Mouse (Mus musculus) heart, postnatal 36 days (tissue): ENCODE data around the gene Caml. TPM values are rescaled to one million over a fixed set of nuclear protein-coding genes. Genes with fewer than 3 reads are reported as not detected.
"Not testable (repeated sequence)": the region's sequence is repeated elsewhere in the genome, so short reads cannot be mapped to it uniquely, and the experiment has no call there.

ENCODE experiments used
- DNase-seq, 2 experiments: peaks; one replicate each; pipeline ENCODE4 v3.0.0; 2021 to 2022
- intact Hi-C: fragments of 180-260 bp; cut with DNase I; formaldehyde crosslinking; loops from one replicate; pipeline ENCODE4 v1.15.1; 2025
- total RNA-seq, 2 experiments: library from RNA; stranded (reverse); gene quantifications; 2 replicates each; pipeline ENCODE4 v1.2.3; 2021

The Caml gene
- 10 to 100 TPM; 12.5 TPM for total RNA-seq

DNA sequence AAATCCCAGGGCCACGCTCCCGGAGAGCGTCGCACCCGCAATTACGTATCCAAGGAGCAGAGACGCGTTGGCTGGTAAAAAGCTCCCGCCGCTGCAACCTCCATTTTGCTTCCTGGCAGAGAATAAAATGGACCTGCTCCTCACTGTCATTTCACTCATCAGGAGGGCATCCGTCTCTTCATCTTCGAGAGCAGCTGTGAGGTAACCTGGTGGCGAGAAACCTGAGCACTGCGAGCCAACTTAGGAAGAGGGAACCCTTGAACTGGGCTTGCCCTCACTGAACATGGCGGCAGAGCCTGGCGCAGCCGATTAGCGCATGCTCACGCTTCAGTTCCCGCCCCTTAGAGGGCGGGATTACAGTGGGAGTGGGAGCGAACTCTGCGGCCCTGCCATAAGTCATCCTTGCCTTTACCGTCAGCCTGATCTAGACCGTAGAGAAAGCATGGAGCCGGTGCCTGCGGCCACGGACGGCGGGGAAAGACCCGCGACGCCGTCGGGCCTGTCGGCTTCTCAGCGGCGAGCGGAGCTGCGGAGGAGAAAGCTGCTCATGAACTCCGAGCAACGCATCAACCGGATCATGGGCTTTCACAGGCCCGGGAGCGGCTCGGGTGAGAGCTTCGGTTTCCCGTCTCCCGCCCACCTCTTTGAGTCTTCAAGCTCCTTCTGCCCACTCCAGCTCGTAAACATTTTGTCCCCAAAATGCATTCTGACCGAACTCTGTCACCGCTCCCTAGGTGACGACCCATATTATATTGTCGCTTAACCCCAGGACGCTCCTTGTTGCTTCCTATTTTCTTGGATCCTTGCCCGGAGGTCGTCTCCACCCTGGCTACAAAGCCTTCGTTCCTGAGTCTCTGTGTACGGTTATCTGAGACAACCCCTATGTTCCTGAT, at the start of gene Caml:
Caml (plus strand) TSS at position 357 of the 893 bp plus-strand sequence.
- intact Hi-C loops: no loop called here
- DNase-seq: peak; percentile 89 to 92

DNA sequence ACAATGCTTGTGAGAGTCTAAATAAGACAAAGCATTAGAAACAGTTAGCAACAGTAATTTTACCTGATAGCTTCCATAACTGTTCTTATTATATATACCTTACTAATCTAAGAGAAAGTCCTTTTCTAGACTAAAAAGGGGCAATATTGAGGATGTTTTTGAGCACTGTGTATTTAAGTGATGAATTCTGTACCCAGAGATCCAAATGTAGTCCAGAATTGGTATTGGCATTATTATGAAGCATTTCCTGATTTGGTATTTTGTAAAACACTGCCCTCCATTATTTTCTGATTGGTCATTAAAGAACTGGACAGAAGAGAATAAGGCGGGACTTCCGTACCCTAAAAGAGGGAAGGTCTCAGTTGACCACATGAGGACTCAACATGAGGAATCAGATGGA, 49.4 kb upstream of the Caml start, which contains the start of gene Tmed9:
Tmed9 (plus strand) TSS at position 301 of the 400 bp plus-strand sequence.
- intact Hi-C loops: no loop called here

DNA sequence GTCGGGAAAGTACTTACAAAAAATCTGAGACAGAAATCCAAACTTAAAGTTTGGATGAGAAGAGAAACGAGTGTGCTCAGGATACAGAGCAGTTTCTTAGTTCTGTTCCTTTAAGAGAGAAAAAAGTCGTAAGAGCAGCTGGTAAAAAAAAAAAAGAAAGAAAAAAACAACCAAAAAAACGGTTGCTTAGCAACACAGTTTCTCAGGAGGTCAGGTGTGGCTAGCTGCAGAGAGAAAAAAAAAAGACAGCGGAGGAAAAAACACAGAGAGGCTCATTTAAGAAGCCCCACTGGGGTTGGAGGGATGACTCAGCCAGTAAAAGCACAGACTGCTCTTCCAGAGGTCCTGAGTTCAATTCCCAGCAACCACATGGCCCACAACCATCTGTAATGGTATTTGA, 48.5 kb upstream of the Caml start:
- DNase-seq: no peak
- intact Hi-C loops: loop anchor here (2.0 kb wide), 1 partner anchor 14 kb away; no protein-coding TSS in a partner anchor

More for the DNA sequence above, 49.4 kb upstream of the Caml start, which contains the start of gene Tmed9:
- DNase-seq: no peak

DNA sequence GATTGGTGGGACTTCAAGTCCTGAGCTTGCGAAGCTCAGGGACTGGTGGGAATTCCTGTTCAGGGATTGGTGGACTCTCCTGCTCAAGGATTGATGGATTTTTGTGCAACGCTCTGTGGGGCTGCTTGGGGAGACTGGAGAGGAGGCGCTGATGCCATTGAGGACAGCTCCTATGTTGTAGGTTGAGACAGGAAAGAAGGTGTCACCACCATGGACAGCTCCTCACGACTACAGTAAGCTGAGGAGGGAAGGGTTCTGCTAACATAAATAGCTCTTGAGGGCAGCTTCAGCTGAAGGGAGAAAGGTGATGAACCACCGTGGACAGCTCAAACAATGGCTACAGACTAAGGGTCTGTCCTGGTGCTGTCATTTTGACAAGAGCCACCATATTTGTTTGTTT, 46.9 kb upstream of the Caml start:
- no peak for DNase-seq
- intact Hi-C loops: loop anchor here (2.0 kb wide), 1 partner anchor 13 kb away; no protein-coding TSS in a partner anchor

DNA sequence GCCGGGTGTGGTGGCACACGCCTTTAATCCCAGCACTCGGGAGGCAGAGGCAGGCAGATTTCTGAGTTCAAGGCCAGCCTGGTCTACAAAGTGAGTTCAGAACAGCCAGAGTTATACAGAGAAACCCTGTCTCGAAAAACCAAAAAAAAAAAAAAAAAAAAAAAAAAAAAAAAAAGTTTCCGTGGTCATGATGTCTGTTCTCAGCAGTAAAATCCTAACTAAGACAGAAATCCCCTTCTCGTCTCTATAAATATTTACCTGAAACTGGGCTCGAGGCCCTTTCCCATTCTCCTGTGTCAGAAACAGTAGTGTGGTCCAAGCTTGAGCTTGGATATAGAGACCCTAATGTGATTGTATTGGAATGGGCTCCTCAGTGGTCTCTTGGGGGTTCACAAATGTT, 45.9 kb upstream of the Caml start:
- intact Hi-C loops, DNase-seq: not testable (repeated sequence)

DNA sequence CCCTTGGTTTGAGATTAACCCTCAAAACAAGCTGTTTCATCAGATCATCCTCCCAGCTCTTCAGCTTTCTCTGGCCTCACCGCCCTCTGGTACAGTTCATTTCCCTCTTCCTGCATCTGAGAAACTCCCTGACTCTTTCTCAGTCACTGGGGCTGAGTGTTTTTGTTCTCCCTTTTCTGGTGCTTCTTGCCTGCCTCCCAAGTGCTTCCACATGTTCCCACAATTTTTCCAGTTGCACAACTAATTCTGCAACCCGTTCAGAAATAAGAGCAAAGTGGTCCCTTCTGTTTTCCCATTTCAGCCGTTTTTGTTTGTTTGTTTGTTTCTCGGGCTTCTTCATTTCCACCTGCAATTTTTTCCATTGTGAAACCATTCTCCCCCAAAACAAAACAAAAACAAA, 44.7 kb upstream of the Caml start:
- DNase-seq: no peak
- intact Hi-C loops: no loop called here

DNA sequence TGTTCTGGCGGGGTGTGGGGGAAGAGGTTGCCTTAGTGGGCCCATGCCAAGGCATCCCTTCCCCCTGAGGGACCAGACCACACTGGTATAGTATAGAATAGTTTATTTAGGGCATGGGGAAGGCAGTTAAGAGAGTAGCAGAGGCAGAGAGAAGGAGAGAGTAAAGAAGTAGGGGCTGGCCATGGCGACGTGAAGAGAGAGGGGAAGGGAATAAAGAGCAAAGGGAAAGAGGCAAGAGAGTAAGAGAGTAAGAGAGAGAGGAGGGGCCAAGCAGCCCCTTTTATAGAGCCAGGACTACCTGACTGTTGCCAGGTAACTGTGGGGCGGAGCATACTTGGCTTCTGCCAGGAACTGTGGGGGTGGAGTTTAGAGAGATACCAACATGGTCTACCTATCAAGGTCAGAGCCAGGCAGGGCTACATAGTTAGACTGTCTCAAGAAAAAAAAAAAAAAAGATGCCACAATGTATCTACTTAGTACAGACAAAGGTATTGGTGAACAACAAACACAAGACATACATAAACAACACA, 30.8 kb upstream of the Caml start:
- intact Hi-C loops: loop anchor here (2.0 kb wide), 1 partner anchor 55 kb away; the partner anchor contains the start of gene Ddx41
- DNase-seq: no peak

DNA sequence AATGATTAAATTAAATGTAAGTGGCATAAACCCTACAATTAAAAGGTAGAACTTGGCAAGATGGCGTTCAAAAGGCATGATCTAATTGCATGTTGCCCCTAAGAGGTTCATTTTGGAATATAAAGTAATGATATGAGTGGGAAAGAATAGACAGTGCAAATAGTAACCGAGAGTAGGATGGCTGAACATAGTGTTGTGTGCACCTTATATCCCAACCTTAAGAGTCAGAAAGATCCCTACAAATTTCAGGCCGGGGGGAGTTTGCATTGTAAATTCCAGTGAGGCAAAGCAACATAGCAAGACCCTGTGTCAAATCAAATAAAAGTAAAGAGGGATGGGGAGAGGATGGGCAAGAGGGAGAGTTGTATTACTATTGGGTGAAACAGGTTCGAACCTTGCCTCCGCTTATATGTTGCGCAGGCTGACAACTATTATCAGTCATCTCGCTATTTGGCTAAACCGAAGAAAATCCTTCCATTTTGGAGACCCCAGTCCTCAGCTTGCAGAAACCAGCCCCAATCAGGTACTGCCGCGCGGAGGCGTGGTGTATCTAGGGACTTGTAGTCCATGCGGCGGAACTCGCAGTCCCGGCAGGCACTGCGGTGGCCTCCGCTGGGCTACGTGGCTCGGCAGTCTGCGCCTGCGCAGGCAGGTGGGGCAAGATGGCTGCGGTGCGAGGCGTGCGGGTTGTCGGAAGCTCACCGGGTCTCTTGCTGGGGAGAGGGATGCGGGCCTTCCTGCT, 30.1 kb upstream of the Caml start:
- DNase-seq: peak; percentile 94 to 95
- intact Hi-C loops: loop anchor here (2.0 kb wide), 1 partner anchor 56 kb away; the partner anchor contains the start of gene Ddx41

DNA sequence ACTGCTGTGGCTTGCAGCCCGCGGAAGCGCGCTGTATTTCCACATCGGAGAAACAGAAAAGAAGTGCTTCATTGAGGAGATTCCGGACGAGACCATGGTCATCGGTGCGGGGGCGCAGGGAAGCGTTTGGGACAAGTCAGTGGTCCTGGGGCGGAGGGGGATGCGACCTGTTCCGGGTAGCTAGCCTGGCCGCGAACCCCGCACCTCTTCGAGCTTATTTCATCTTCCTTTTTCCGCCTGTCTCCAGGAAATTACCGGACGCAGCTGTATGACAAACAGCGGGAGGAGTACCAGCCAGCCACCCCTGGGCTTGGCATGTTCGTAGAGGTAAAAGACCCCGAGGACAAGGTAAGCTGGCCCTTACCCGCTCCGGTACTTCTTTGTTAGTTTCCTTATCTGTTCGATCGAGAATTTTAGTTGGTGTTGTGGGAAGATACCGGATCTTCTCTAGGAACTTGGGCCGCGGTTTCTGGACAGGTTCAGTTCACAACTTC, 29.5 kb upstream of the Caml start:
- intact Hi-C loops: loop anchor here (2.0 kb wide), 1 partner anchor 56 kb away; the partner anchor contains the start of gene Ddx41
- DNase-seq: no peak

DNA sequence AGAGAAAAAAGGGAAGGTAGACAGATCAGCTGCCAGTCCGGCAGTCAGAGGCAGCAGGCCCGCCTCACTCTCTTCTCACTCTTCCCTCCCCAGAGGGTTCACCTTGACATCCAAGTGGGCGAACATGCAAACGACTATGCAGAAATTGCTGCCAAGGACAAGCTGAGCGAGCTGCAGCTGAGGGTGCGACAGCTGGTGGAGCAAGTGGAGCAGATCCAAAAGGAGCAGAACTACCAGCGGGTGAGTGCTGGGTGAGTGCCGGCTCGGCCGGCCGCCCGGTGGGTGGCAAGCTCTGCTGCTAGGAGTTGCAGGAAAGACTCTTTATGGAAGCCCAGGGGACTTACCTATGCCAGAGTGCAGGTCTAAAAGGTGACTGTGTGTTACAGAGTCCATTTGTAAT, 27.4 kb upstream of the Caml start:
- no peak for DNase-seq
- intact Hi-C loops: no loop called here

DNA sequence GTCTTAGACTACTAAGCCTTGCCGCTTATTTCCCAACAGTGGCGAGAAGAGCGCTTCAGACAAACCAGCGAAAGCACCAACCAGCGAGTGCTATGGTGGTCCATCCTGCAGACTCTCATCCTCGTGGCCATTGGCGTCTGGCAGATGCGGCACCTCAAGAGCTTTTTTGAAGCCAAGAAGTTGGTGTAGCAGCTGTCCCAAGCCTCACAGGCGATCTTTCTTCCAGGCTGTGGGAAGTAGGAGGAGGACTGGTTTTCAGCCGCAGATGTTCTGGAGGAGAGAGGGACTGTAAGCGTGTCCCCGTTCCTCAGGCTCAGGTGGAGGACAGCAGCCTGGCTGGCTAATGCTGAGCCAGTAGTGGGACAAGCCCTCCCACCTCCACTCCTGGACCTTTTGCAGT, 26.0 kb upstream of the Caml start:
- intact Hi-C loops: no loop called here
- DNase-seq: no peak

DNA sequence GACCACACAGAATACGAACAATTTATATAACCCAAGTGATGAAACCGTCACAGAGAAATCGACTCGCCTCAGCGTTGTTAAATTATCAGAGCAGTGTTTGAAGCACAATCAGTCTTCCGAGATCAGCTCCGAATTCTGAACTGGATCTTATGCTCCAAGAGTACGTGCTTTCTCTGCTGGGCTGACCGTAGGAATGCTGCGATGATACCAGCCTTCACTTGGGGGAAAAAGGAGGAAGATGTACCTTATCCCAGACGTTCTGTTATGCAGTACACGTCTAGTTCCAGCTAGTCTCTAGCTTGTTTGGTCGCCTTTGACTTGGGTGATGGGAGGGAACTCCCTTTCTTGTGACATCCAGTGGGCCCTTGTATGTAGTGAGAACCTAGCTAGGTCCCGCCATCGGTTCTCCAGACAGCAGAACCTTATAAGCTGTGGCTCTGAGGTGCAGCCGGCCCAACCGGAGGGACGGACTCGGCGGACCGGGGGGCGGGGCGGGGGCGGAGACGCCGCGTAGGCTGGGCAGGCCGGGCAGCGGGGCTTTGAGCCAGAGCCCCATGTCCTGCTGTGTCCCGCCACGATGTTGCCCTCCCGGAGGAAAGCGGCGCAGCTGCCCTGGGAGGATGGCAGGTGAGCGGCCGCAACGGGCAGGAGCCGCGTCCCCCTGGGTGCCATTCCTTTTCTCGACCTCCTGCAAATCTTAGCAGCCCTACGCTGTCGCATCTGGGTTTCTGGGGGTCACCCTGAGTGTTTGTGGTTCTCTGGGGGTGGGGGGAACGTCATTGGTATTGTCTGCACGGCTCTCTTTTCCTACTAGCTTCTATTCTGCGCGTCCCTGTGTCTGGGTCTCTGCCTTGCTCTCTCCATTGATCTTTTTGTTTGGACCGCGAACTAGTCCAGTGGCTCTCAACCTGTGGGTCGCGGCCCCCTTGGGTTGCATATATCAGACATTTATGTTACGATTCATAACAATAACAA, 23.0 kb upstream of the Caml start, which contains the start of gene B4galt7:
B4galt7 (plus strand) TSS at position 331 of the 975 bp plus-strand sequence.
- intact Hi-C loops: loop anchor here (5.0 kb wide), 1 partner anchor 362 kb away; no protein-coding TSS in a partner anchor
- peak; percentile 90 to 92 for DNase-seq

DNA sequence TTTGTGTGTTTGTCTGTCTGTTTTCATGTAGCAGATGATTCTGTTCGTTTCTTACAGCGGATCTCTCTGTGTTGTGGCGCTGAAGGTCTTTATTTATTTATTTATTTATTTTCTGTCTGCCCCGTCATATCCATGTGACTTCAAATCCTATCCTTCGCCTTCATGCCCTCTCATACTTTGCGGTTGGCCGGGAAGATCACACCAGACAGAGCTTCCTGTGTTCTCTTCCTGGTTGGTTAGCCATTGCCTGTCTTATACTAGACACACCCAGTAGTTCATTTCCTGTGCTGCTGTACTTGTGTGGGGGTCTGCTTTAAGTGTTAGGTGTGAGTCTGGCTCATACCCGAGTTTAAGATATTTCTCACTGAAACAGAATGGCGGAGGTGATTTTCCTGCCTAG, 22.1 kb upstream of the Caml start:
- DNase-seq: no peak
- intact Hi-C loops: loop anchor here (1.0 to 5.0 kb wide), 2 partner anchors 40 to 362 kb away; no protein-coding TSS in a partner anchor

DNA sequence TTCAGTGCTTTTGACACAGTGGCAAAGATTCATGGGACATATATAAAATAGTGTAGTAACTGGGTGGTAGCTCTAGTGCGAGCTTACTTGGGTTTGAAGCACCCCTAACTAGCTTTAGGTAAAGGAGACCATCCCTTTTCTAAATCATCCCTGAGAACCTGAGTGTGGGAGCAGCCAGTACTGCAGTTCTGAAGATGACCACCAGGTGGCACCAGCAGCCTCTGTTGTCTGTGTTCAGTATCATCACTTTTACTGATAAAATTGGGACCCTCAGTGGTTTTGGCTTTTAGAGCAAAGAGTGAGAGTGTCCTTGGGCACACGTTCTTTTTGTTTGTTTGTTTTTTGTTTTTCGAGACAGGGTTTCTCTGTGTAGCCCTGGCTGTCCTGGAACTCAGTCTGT, 21.2 kb upstream of the Caml start:
- intact Hi-C loops: loop anchor here (1.0 to 5.0 kb wide), 3 partner anchors 39 to 361 kb away; no protein-coding TSS in a partner anchor
- DNase-seq: peak; percentile 82 to 91

DNA sequence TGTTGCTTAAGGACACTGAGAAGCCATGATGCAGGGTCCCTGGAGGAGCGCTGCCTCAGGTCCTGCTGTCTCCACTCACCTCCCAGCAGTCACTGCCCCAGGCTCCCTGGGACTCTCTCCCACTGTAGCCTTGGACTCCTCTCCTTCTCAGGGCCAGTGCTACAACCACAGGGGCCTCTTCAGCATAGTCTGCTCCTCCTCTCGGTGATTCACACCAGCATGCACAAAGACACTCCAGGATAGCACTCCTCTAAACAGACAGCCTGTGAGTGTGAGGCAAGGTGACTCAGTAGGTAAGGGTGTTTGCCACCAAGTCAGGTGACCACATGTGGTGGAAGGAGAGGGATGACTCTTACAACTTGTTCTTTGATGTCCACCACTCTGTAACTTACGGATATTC, 18.2 kb upstream of the Caml start:
- no peak for DNase-seq
- intact Hi-C loops: loop anchor here (5.0 kb wide), 1 partner anchor 358 kb away; no protein-coding TSS in a partner anchor

DNA sequence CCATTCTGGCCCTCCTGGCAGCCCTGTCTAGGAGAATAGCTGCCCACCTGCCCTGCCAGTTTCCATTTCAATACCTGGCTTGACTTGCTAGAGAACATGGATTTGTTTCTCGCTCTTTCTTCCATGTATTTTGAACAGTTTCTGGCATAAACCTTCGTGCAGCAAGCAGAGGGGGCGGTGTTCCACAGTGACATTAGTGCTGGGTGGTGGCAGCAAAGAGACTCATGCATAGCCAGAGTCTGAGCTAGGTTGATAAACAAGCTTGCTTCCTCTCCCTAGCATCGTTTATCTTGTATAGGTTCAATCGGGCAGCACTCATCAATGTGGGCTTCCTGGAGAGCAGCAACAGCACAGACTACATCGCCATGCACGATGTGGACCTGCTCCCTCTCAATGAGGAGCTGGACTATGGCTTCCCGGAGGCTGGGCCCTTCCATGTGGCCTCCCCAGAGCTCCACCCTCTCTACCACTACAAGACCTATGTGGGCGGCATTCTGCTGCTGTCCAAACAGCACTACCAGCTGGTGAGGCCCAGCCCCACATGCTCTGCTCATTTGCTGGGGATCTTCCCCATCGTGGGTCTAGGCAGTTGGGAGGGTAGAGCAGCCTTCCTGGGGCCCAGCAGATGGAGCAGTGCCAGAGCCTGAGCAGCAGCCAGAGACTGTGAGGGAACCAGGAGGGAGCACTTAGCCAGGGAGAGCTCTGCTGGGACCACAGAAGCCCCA, 15.7 kb upstream of the Caml start:
- intact Hi-C loops: no loop called here
- DNase-seq: no peak

DNA sequence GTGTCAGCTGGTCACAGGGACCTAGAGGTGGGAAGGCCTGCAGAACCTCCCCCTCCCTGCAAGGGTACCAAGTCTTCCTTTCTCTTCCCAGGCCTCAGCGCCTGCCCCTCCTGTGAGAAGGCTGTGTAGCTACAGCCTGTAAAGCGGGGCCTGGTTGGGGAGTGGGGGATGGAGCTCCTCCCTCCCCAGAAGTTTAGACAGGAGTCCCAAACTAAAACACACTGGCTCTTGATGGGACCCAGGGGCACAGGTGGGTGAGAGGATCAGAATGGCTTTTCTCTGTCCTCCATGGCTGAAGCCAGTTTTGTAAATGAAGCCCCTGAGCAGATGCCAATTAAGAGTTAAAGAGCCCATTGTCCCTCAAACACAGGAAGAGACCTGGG, 15.2 kb upstream of the Caml start:
- intact Hi-C loops: no loop called here
- no peak for DNase-seq

DNA sequence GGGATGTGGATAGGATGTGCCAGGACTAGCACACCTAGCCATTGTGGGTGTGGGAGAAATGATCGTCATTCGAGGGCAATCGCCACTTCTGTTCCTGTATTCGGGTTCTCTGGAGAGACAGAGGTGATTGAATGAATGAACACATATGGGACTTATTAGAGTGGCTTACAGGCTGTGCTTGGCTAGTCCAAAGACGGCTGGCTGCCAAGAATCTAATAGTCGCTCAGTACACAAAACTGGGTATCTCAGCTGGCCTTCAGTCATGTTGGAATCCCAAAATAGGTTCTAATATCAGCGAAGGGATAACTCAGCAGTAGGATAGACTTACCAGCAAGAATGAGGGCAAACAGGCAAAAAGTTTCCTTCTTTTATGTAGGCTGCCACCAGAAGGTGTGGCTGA, 10.8 kb upstream of the Caml start:
- intact Hi-C loops: no loop called here
- DNase-seq: no peak

DNA sequence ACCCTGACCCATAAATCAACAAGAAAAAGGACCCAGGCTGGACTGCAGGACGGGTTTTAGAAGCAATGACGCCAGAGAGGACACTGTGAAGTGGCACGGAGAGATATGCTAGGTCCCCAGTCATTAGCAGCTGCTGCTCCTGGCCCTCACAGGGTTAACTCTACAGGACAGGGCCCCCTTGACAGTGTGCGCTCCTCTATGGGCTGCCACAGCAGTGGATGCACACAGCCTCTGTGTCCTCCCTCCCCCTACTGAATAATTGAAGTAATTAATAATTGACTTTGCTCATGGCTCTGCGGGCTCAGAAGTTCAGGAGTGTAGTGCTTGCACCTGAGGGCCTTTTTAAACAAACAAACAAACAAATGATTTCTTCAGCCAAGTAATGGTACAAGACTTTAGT, 9.3 kb upstream of the Caml start:
- DNase-seq: no peak
- intact Hi-C loops: no loop called here
